Mouse (Mus musculus) brain, embryonic 14.5 days (tissue): ENCODE data around the gene Ctcf.

Source experiments
- CTCF ChIP-seq: fragments of 200-500 bp; IDR thresholded peaks from 2 replicates; pipeline ENCODE4 v1.5.1; 2012; ENCODE audit warnings: inconsistent platforms, mild to moderate bottlenecking, moderate library complexity, borderline replicate concordance; ENCODE audit not compliant: insufficient read depth, insufficient read length; ENCODE audit errors: extremely low read depth
- POLR2A ChIP-seq: fragments of 200-500 bp; IDR thresholded peaks from 2 replicates; pipeline ENCODE4 v1.6.1; 2012; ENCODE audit warnings: mild to moderate bottlenecking, inconsistent platforms, borderline replicate concordance; ENCODE audit not compliant: poor library complexity, insufficient read depth, insufficient read length, severe bottlenecking; ENCODE audit errors: extremely low read depth

GRCm38 (mm10) chr8:105615942-105616341, 20.4 kb upstream of the Ctcf start:
- TF ChIP-seq POLR2A (no peak), CTCF (no peak)
